Mouse (Mus musculus) right cerebral cortex, adult 2 months (tissue): ENCODE results near the gene Taf8.

ENCODE experiments used
- DNase-seq, 2 experiments: peaks; one replicate each; pipeline ENCODE4 v3.0.0; 2021 to 2022; ENCODE audit warnings: low spot score in 2 of 2

The Taf8 gene

GRCm38 (mm10) chr17:47501946-47502706, at the start of gene Taf8:
Gene Taf8, minus strand, starts transcription at chr17:47502292.
- DNase-seq = peak; percentile 91 to 97

GRCm38 (mm10) chr17:47551049-47551448, 49.0 kb upstream of the Taf8 start:
- DNase-seq = no peak

GRCm38 (mm10) chr17:47545861-47546331, 43.8 kb upstream of the Taf8 start:
- peak; percentile 11 to 22 for DNase-seq

GRCm38 (mm10) chr17:47545154-47545553, 43.1 kb upstream of the Taf8 start:
- no peak for DNase-seq

DNA sequence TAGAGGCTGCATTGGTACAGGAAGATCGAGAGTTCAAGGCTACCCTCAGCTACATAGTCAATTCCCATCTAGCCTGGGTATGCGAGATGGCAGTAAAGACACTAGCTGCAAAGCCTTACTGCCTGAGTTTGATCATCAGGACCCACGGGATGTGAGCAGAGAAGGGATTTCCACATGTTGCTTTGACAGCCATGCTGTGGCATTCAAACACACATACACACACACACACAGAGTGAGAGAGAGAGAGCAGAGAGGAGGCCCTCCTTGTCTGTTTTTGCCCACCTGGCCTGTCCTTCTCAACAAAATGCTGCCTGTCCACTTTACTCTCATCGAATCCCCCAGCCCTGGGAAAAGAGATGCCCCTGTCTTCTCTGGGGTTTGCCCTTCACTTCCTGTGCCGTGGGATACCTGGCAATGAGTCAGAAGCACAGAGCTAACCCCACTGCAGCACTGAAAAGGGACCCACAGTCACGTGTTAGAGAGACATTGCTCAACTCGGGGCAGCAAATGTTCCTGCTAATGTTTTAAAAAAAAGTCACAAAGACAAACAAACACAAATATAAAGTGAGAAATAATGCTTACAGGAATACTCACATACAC, 41.1 kb upstream of the Taf8 start:
- DNase-seq = no peak

GRCm38 (mm10) chr17:47542061-47542460, 40.0 kb upstream of the Taf8 start:
- no peak for DNase-seq

DNA sequence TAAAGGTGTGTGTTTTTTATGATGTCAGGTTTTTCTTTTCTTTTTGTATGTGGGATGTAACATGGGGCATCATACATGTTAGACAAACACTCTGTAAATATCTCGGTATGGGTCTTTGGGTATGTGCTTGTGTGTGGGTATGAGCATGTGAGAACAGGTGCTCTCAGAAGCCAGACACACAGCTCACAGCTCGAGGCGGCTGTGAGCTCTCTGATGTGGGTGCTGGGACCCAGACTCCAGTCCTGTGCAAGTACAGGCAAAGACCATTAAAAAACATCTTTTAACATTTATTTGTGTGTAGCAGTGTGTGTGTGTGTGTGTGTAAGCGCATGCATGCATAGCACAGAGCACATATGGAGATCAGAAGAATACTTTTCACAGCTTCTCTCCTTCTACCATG, 37.0 kb upstream of the Taf8 start:
- no peak for DNase-seq

DNA sequence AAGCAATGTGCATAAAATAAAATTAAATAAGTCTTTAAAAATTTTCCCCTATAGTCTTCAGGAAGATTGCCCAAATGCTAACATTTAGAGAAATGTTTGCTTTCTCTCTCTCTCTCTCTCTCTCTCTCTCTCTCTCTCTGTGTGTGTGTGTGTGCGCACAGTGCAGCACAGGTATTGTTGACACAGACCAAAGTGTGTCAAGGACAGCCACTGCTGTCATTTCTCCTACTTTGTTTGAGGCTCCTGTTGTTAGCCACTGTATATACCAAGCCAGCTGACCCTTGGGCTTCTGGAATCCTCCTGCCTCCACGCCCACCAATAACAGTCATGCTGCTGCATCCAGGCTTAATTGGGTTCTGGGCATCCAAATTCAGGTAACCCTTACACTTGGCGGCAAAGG, 36.0 kb upstream of the Taf8 start:
- DNase-seq = no peak

DNA sequence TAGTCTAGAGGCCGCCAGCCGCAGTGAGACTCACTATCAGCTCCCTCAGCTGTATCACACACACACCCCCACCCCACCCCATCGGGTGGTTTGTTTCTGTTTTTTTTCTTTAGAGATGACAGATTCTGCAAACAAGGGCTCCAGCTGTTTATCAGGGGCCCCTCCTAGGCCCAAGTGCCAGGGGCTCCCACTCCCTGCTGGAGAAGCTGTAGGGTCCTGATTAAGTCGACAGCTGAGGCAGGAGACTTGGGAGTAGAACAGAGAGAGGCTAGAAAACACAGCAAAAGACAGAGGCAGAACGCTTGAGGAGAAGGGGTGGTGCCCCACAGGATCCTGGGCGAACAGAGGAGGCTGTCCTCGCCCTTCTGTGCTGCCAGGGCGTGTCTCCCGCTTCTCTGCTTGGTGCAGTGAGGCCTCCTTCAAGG, 33.7 kb upstream of the Taf8 start:
- no peak for DNase-seq

GRCm38 (mm10) chr17:47533691-47534090, 31.6 kb upstream of the Taf8 start:
- DNase-seq = no peak

DNA sequence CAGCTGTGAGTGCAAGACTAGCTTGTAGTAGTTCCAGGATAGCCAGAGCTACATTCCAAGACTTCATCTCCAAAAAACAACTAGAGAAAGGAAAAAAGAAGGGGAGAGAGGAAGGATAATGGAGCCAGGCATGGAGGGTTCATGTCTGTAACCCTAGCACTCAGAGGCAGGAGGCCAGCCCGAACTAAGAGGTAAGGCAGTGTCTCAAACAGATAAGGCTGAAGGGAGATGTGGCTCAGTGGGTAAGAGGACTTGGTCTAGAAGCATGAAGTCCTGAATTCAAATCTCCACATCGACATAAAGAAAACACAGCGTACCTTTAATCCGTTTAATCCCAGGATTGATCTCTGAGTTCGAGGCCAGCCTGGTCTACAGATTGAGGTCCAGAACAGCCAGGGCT, 30.3 kb upstream of the Taf8 start:
- no peak for DNase-seq

DNA sequence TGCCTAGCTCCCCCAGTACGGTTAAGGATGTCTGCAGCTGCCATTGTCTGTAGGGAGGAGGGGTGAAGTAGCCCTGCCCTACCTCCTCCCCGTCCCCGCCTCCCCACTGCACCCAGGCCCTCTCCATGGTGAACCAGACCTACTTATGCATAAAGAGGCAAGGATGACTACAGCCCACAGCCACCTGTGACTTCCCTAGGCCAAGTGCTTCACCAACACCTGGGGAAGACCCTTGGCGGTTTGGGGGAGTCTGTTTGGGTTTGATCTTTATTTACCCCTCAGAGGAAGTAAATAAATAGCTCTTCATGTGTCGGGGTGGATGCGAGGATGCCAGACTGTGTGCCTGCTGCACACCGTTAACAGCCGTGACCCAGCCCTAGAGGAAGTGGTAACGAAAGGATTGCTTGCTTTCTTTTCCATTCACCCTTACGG, 29.3 kb upstream of the Taf8 start:
- no peak for DNase-seq

DNA sequence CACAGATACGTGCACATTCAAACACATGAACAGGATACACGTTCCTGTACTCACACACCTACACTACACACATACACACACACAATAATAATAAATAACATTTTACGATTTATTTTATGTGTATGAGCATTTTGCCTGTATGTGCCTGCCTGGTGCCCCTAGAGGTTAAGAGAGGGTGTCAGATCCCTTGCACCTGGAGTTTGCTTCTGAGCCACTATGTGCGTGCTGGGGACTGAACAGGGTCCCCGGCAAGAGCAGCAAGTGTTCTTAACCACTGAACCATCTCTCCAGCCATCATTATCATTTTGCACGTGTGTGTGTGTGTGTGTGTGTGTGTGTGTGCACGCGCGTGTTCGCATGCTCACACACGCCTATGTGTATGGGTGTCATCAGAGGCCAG, 27.5 kb upstream of the Taf8 start:
- no peak for DNase-seq

DNA sequence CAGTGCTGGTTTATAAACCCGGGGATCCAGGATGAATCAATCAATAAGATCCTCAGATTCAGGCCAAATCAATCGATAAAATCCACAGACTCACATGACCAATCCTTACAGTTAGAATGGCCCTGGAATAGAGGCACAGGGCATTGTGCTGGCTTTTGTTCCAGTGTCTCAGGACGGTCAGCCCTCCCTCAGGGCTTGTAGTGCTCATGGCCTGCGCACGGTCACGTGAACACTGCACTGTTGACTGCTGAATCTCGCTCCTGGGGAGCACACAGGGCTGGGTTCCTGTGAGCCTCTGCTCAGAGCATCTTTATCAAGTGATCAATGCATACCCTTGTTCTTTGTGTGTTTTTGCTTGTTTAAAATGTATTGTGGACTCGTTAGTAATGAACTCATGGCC, 26.8 kb upstream of the Taf8 start:
- DNase-seq = no peak

GRCm38 (mm10) chr17:47527581-47528300, 25.6 kb upstream of the Taf8 start:
- DNase-seq = no peak

DNA sequence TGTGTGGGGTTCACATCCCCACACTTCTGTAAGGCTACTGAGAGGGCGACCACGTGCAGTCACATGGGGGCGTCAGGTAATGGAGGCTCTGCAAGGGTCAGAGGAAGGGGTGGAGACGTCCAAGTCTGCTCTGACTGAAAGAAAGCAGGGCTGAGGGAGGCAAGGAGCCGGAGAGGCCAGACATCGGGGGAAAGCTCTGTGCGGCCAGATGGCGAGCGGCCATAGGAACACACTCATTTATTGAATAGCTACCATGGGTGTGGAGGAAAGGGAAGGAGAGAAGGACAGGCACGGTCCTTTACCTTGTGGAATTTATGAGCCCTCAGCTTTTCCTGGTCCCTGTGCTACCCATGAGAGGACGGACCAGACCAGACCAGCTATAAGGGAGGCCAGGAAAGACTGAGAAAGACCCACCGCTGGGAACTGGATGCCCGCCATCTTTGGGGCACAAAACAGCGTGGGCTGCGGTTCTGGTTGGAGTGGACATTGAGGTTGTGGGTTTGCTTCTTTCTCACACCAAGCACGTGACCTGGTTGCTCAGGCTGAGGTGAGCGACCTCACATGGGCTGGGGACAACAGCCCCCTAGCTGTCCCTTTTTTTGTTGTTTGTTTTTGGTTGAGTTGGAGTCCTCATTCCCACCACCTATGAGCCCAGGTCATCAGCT, 24.9 kb upstream of the Taf8 start:
- DNase-seq = no peak

DNA sequence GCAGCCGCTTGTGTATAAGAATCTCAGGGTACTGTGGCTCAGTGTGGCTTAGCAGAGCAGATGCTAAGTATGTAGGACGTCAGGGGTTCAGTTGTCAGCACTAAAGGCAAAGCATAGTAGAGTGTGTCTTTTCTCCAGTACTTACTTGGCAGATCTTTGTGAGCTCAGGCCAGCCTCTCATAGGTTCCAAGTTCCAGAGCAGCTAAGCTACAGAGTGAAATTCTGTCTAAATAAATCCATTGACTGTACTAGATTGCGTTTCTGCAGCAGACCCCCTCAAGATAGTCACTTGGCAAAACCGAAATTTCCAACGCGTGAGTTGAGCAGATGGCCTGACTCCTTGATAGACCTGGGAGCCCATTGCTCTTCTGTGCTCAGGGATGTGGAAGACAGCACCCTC, 22.9 kb upstream of the Taf8 start:
- no peak for DNase-seq

- no peak for DNase-seq
Measured at GRCm38 (mm10) chr17:47524055-47524454, 22.0 kb upstream of the Taf8 start.

GRCm38 (mm10) chr17:47523211-47523682, 21.2 kb upstream of the Taf8 start:
- no peak for DNase-seq

DNA sequence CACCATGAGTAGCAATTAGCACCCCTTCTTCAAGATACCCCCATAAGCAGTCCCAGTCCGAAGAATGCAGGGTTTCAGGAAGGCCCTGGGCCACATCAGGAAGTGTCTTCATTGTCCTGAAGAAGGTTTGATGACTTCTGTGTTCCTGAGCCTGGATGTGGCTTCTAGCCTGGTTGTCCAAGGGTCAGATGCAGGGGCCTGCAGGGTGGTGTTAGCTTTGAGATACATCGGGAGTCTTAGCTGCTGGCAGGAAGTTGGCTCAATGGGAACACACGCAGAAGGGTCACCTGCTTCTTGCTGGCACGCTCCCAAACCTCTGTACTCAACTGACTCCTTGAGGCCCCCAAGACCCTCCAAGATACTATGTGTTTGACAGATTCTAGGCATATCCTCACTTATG, 20.4 kb upstream of the Taf8 start:
- no peak for DNase-seq

- peak in 1 of 2 experiments; percentile 39 for DNase-seq
Measured at GRCm38 (mm10) chr17:47521551-47522258, 19.6 kb upstream of the Taf8 start.
